Mouse (Mus musculus) natural killer cell, adult 2 months (primary cell): ENCODE results near the gene Itgal.
"Not testable (repeated sequence)": the region's sequence is repeated elsewhere in the genome, so short reads cannot be mapped to it uniquely, and the experiment has no call there.

Experiments used
- DNase-seq, 2 experiments: peaks; one replicate each; pipeline ENCODE4 v3.0.0; 2022; ENCODE audit warnings: low spot score in 2 of 2

The Itgal gene

GRCm38 (mm10) chr7:127296098-127296497 lies at the start of gene Itgal:
TSS of gene Itgal (plus strand) at chr7:127296260.
- peak; percentile 68 to 72 for DNase-seq

- not testable (repeated sequence) for DNase-seq
Measured at GRCm38 (mm10) chr7:127250511-127250910, 45.5 kb upstream of the Itgal start.

DNA sequence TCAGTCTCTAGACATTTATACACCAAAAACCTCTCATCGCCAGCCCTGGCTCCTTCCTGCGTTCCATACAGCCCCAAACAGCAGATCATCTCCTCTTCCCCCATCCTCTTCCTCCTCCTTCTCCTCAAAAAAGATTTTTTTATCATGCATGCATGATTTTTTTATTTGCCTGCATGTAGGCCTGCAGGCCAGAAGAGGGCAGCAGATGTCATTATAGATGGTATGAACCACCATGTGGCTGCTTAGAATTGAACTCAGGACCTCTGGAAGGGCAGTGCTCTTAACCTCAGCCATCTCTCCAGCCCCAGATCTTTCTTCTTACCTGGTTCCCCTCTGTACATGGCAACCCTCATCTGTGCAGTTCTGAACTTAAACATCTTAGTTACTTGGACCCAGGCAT lies 43.6 kb upstream of the Itgal start:
- DNase-seq: peak; percentile 38 to 40

GRCm38 (mm10) chr7:127253341-127253740 lies 42.7 kb upstream of the Itgal start:
- DNase-seq: no peak

GRCm38 (mm10) chr7:127253821-127254769 lies 42.0 kb upstream of the Itgal start:
- DNase-seq: peak; percentile 89 to 93

DNA sequence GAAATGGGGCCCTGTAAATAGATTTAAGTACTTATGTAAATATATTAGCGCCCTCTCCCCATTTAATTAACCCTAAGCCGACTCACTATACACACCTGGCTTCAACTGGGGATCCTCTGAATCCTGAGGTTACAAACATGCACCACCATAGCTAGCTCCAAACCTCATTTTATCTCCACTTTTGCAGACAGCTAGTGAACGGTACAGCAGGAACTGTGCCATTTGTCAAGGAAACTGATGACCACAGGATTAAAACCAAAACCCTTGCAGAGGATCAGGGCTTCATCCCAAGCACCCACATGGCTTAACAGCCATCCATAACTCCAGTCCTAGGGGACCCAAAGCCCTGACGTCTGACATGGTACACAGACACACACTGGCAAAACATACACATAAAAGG lies 41.1 kb upstream of the Itgal start:
- no peak for DNase-seq

GRCm38 (mm10) chr7:127255965-127256364 lies 40.1 kb upstream of the Itgal start:
- DNase-seq: no peak

GRCm38 (mm10) chr7:127256518-127256917 lies 39.5 kb upstream of the Itgal start:
- no peak for DNase-seq

- DNase-seq: no peak
Measured at GRCm38 (mm10) chr7:127259186-127259905, 36.7 kb upstream of the Itgal start.

DNA sequence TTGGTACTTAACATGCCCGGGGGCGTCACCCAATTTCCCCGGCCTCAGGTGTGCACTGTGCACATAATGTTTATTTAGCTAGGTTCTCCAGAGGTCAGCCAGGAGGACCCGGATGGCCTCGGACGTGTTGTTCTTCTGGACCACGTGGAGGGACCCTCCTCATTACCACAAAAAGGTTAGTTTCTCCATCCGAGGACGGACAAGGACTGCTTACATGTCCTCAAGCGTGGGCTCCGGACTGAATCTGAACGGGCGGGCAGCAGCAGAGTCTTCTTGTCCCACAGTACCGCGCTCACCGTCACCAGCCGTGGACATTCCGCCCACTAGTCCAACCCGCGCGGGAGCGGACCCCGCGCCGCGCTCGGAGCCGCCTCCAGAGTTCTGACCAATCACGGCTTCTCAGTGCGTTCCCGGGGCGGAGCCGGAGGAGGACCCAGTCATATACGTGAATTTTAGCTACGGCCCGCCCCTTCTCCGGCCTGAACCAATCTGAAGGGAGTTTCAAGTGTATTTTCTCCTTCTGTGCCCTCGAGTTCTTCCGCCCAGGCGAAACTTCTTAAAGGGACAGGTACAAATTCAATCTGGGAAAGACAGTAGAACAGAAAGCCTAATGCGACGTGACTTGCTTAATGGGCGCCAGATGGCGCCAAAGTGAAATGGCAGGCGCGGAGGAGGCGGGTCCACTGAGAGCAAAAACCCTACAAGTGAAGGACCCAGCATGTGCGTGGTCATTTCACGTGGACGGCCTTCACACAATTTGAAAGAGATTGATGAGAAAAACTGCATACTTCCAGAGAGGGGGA lies 35.5 kb upstream of the Itgal start, which contains the start of gene Dctpp1:
Gene Dctpp1 (minus strand): TSS at position 401 of the 803 bp plus-strand sequence.
- peak; percentile 96 to 97 for DNase-seq

GRCm38 (mm10) chr7:127262218-127262961 lies 33.7 kb upstream of the Itgal start:
- DNase-seq: no peak

GRCm38 (mm10) chr7:127263526-127263925 lies 32.5 kb upstream of the Itgal start:
- no peak for DNase-seq

DNA sequence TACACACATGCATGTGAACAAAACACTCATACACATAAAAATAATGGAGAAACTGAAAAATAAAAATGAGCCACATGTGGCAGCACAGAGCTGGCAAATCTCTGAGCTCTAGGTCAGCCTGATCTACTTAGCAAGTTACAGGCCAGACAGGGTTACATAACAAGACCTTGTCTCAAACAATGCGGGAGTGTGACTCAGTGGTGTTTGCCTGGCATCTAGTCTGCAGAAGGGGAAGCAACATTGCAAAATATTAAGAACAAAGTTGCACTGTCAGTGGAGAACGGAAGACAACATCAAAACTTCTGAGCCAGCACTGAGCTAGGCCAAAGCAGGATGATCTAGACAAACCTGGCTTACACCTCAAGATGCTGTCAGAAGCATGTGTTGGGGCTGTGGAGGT lies 25.8 kb upstream of the Itgal start:
- no peak for DNase-seq

GRCm38 (mm10) chr7:127270666-127271065 lies 25.4 kb upstream of the Itgal start:
- no peak for DNase-seq

- no peak for DNase-seq
Measured at GRCm38 (mm10) chr7:127271093-127271492, 25.0 kb upstream of the Itgal start.

DNA sequence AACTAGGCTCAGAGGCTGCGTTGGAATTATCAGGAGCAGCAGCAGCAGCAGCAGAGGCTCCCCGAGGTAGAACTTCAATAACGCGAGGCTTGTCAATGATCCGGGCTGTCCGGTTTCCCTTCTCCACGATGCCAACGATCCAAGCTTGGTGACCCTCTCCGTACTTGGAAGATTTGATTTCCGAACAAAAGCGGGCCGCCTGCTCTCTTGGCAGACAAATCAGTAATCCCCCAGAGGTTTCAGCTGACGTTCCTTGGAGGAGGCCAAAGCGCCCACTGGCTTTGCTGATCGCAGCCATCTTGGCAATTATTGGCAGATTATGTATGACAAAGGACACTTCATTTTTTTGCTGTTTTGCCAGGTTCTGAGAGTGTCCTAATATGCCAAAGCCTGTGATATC lies 23.5 kb upstream of the Itgal start:
- DNase-seq: no peak

DNA sequence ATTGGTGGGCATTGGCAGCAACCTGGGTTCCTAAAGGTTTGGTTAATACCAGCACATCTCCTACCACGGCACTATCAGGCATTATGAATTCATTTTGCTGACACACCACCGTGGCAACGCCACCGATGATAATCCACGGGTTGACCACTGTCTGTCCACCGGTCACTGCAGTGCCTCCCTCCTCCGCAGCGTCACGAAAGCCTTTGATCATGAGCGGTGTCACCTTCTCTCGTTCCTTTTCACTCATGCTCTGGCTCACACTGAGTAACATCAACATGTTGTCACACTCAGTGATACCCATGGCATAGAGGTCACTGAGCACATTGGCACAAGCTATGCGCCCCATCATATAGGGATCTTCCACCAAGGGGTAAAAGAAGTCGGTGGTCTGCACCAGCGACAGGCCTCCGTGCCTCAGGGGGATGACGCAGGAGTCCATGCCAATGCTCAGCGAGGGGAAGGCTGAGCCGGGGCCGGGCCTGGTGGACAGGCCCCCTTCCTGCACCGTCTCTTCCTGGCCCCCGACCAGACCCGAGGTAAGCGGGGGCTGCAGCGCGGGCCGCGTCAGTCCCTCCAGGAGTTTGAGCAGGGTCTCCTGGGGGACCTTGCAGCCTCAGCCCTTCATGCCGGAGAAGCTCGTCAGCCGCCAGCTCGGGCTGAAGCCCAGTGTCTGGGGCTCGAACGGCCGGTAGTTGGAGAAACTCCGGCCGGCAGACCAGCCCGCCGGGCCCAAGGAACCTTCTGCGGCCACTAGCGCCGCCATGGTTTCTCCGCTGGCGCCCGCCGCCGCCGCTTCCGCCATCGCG lies 22.7 kb upstream of the Itgal start:
- peak; percentile 48 to 72 for DNase-seq

- peak; percentile 93 to 95 for DNase-seq
Measured at GRCm38 (mm10) chr7:127273925-127274789, 21.9 kb upstream of the Itgal start, which contains the start of gene Sephs2. TSS of gene Sephs2 (minus strand) at chr7:127274055.

- DNase-seq: no peak
Measured at GRCm38 (mm10) chr7:127276519-127276961, 19.5 kb upstream of the Itgal start.
